Mouse (Mus musculus): ENCODE data around the gene Sppl2b.

DNA sequence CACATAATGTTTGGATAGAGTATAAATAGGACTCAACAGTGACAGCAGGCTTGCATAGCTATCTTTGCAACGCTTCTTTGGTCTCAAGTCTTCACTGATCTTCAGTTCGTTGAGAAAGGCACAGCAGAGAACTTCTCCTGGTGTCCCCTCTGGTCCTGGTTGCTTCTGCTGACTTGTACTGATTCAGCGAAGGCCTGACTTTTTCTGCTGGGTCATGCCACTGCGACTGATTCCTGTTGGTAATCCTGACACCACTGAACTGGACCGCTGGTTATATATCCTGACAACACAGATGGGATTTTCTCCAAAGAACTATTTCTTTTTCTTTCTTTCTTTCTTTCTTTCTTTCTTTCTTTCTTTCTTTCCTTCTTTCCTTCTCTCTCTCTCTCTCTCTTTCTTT lies 32.5 kb upstream of the Sppl2b start:
- TF ChIP-seq CTCF (conservative IDR thresholded peaks at IDR 0.05; ENCODE audit: low read length) (no peak), NANOG (IDR thresholded peaks at IDR 0.05; ENCODE audit: borderline replicate concordance, low read length) (no peak), POU5F1 (IDR thresholded peaks at IDR 0.05; ENCODE audit: borderline replicate concordance, low read length) (no peak)

Data from E14TG2a.4 (cell line).